Mouse (Mus musculus) liver, embryonic 14.5 days (tissue): ENCODE data around the gene Arhgef19.

Experiments
- CTCF ChIP-seq: IDR thresholded peaks from 2 replicates; pipeline ENCODE4 v1.5.1; 2016; ENCODE audit warnings: antibody characterized with exemption, low read depth, control low read depth
- EP300 ChIP-seq: IDR thresholded peaks from 2 replicates; pipeline ENCODE4 v1.6.1; 2016; ENCODE audit warnings: antibody characterized with exemption, low read depth

- TF ChIP-seq CTCF (peak; percentile 87), EP300 (no peak)
Measured at GRCm38 (mm10) chr4:141267837-141268236, 28.5 kb downstream of the Arhgef19 start.
